Mouse (Mus musculus) c-Kit-negative CD71-positive TER-119-positive erythroid progenitor cells, embryonic 14.5 days (primary cell): ENCODE measurements around the gene Lrp3.
"Not testable (repeated sequence)": the region's sequence is repeated elsewhere in the genome, so short reads cannot be mapped to it uniquely, and the experiment has no call there.

Experiments
- DNase-seq: peaks from one replicate; pipeline ENCODE4 v3.0.0-alpha.2; 2013; ENCODE audit warnings: low read depth, low spot score

Gene Lrp3

DNA sequence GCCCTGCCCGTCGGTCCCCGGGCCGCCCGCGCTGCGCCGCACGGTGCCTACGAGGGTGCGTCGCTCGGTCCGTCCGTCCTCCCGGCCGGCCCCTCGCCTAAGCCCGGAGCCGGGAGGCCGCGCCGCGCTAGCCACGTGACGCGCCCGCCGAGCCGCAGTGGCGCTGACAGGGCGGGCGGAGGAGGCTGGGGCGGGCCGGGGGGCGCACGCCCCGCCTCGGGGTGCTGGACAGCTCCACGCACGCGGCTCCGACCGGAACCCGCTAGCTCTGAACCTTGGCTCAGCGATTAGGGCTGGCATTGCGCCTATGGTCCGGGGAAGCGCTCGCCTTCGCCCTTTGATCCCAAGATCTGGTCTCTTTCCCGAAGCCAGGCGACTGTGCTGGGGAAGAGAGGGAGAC lies at the start of gene Lrp3:
TSS of gene Lrp3 (minus strand) at position 274 of the 400 bp plus-strand sequence.
- DNase-seq, result no peak

DNA sequence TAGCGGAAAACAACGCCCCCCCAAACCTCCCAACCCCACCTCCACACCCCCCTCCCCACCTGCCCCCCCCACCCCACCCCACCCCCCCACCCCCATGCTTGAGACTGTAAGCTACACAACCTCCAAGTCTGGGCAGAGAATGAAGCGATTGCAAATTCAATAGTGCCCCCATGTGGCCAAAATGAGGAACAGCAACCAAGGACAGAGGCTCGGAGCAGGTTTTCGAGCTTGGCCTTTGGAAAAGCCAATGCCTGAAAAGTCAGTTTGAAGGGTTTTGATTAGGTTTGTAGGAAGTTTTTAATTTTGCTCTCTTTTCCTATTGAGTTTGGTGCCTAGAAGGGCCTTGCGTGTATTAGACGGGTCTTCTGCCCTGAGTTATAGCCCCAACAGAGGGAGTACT lies 49.4 kb upstream of the Lrp3 start:
- peak; percentile 24 for DNase-seq

DNA sequence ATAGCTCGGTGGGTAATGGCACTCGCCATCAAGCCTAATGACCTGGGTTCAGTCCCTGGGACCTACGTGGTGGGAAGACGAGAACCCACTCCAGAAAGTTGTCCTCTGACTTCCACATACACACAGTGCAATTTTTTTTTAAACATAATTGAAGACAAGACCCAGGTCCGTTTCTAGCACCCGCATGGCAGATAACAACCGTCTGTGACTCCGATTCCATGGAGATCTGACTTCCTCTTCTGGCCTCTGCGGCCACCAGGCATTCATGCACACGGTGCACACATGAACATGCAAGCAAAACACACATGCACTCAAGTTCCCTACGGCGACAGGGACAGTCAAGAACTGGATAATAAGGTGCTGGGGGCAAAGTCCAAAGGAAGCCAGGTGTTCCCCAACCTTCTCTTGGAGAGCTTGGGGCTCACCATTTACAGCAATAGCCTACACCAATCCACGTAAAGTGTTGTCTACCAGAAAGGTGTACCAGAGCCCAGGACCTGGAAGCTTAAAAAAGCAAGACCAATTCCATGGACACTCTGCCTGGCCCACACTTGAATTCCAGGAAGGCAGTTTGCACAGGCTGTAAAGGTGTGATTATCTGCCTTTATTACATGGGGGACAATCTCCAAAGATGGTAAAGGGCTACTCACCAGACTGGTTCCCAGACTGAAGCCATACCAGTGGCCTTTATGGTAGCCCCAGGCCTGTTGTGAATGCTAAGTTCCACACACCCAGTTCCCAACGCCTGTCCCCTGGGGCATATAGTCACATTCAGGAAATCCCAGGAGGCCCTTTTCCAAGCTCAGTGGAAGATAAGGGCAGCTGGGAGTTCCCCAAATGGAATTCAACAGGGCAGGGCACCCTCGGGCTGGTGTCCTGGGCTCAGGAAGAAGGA lies 48.5 kb upstream of the Lrp3 start:
- no peak for DNase-seq

DNA sequence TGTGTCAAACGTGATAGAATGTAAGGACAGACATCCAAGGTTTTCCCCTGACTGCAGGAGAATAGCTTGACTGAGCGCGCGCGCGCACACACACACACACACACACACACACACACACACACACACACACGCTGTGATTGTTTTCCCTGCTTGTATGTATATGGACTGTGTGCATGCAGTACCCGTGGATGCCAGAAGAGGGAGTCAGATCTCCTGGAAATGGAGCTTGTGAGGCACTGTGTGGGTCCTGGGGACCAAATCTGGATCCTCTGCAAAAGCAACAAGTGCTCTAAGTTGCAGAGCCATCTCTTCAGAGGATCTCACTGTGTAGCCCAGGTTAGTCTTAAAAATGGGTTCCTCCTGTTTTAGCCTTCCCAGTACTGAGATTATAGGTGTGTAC lies 44.1 kb upstream of the Lrp3 start:
- DNase-seq, result no peak

DNA sequence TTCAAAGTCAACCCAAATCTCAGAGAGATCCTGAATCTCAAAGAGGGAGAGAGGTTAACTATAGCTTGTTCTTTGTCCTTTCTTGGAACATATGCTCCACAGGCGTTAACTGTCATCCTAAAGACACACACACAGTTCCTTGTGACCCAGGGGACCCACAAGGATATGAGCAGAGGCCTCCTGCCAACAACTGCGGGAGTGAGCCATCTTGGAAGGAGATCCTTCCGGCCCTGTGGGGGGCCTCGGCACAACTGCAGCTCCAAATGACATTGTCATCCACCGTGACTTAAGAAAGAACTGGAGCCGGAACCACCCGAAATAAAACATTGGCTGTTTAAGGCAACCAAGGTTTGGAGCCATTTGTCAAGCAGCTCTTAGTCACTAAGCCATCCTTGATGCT lies 43.0 kb upstream of the Lrp3 start:
- no peak for DNase-seq

DNA sequence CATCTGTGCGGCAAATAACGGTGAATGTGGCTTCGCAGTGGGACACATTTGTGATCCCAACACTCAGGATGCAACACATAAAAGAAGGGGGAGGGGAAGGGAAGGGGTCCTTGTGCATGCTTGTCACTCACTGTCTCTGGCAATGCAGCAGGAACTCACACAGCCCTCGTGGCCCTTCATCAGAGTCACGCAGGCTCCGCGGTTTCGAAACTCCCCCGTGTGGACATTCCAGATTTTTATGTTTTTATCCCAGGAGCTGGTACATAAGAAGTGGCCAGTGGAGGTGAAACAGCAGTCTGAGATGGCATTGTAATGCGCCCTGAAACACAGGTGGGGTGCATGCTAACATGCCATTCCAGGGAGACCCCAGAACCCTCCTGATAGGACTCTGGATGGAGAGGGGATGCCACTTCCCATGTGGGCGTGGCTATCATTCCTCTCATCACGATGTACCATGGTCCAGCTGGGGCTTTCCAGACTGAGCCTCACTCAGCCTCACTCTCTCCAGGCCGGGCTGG lies 36.8 kb upstream of the Lrp3 start:
- no peak for DNase-seq

DNA sequence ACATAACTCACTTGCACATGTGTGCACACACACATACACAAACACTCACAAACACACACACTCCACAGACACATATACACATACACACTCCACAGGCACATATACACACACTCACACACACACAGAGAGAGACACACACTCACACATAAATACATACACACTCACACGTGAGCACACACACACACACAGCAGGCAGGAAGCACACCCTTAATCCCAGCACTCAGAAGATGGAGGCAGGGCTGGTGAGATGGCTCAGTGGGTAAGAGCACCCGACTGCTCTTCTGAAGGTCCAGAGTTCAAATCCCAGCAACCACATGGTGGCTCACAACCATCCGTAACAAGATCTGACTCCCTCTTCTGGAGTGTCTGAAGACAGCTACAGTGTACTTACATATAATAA lies 22.6 kb upstream of the Lrp3 start:
- not testable (repeated sequence) for DNase-seq

DNA sequence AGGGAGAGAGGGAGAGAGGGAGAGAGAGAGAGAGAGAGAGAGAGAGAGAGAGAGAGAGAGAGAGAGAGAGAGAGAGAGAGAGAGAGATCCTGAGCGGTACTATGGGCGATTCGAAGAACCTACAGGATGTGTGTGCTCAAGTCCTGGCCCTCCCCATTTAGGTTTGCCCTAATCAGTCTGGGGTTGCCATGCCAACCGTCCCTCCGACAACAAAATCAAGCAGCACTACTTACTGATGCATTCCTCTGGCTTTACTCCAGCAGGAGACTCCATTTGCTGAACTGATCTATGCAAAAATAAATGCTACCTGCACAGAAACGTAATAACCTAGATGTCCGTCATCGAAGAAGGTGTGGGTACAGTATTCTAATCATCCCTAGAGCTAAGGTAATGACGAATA lies 20.0 kb upstream of the Lrp3 start:
- DNase-seq, result no peak

DNA sequence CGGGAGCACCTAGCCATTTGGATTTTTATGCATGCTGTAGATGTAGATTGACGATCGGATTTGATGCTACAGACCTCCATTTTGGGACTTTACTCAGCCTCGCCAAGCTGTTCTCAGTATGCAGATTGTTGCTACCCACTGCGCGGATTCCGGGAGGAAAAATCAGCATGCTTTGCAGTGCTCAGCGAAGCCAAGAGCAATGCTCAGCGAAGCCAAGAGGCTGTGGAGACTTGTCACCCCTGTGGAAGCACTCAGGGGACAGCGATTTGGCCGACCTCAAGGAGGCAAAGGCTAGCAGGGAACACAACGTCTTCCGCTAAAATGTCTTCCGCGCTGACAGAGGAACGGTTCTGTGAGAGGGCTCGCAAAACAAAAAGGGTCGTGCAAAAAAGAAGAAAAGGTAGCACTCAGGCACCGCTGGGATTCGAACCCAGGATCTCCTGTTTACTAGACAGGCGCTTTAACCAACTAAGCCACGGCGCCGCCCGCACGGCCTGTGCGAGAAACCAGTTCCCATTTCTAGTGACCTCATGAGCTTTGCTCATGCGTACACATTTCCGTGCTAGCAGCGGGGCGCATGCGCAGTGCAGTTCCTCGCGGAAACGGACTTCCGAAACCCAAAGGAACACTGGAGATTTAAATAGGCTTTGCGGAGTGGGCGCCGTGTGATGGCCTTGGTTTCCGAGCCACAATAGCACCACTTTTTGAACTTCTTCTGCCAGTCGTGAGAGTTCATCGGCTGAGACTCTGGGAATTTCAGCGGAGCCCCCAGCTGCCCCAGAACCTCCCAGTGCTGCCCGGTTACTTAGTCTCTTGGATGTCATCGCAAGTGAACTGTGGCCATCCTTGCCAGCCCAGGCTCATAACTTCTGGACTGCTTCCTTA lies 19.3 kb upstream of the Lrp3 start:
- peak; percentile 77 for DNase-seq

DNA sequence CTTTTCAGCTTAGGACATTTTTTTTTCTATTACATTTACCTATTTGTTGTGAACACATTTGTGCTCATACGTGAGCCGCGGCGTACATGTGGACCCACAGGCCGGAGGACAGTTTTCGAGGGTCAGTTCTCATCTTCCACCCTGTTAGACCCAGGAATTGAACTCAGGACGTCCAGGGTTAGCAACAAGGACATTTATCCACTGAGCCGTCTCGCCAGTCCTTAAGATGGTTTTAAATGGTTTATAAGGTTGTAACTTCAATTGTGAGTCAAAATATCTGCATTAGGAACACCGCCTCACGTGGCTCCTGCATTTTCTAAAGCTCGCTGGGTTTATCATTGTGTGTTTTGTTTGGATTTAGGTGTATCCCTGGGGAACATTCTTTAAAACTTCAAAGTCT lies 18.6 kb upstream of the Lrp3 start:
- no peak for DNase-seq

DNA sequence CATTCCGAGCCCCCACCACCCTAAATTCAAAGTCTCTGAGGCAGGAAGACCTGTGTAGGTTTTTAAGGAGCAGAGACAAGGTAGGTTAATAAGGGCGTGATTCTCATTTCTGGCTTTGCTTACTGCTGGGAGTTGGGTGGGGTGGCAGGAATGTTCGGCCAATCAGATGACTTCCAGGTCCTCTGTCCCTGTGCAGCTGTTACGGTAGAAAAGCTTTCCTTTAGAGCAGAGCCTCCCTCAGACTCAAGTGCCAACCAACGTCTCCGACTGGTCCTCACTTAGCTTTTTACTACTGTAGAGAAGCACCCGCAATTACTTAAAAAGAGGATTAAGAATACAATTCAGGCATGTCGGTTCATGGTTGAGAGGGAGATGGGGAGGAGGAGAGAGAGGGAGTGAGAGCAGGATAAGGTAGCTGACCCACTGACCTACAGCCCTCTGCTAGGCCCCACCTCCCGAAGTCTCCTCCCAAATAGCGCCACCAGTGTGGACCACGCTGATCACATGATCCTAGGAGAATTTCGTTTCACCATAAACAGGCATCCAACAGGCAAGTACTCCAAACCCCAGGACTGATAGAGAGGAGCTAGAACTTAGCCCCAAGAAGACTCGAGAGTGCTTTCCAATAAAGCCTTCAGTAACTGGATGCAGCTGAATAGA lies 17.6 kb upstream of the Lrp3 start:
- no peak for DNase-seq

DNA sequence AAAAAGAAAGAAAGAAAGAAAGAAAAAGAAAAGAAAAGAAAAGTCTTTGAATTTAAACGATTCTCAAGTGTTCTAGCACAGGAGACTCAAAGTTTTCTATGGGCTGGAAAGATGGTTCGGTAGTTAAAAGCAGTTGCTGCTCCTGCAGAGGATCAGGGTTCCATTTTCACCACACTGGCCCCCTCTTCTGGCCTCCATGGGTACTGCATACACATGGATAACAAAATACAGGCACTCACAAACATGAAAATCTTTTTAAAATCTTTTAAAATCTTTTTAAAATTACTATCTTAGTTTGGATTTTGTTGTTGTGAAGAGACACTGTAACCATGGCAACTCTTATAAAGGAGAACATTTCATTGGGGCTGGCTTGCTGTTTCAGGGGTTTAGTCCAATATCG lies 15.0 kb upstream of the Lrp3 start:
- DNase-seq, result no peak

DNA sequence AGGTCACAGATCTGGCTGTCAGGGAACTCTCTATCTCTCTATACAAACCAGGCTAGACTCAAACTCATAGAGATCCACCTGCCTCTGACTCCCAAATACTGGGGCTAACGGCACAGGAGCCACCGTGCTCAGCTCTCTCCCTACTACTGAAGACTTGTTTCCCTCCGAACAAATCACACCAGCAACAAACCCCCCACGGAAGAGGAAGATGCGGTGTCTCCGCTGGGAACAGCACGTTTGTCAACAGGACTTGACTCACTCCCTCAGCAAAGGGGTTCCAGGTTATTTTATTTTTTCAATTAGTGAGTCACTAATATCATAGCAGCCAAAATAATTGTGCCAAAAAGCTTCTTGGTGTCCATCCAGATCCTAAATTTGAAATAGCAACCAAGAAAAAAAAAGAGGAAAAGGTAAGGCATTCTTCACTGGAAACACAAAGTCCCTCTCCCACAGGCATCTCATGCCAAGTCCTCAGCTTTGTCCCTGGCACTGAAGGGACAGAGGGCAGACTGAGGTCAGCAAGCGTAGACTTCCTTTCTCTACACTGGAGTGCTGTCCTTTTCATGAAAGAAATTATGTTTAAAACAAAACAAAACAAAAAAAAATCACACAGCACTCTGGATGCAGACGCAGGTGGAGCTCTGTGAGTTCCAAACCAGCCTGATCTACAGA lies 5.5 kb upstream of the Lrp3 start:
- DNase-seq, result no peak

DNA sequence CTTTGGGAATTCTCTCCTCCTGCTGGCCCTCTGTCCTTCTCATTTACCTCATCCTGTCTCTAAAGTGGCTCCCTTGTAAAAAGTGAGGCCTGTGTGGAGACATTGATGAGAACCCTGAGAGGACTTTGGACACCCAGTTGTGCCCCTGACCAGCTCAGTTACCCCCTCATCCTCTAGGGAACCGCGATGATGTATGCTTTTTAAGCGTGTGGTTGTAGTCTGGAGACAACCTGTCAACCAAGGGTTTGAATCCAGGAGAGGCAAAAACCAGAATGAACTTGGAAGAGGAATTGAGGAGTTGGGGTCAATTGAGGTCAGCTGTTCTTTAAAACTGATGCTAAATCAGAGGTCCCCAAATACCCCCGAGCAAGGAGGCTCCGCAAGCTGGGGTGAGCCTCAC lies 433 bp upstream of the Lrp3 start:
- DNase-seq, result no peak

DNA sequence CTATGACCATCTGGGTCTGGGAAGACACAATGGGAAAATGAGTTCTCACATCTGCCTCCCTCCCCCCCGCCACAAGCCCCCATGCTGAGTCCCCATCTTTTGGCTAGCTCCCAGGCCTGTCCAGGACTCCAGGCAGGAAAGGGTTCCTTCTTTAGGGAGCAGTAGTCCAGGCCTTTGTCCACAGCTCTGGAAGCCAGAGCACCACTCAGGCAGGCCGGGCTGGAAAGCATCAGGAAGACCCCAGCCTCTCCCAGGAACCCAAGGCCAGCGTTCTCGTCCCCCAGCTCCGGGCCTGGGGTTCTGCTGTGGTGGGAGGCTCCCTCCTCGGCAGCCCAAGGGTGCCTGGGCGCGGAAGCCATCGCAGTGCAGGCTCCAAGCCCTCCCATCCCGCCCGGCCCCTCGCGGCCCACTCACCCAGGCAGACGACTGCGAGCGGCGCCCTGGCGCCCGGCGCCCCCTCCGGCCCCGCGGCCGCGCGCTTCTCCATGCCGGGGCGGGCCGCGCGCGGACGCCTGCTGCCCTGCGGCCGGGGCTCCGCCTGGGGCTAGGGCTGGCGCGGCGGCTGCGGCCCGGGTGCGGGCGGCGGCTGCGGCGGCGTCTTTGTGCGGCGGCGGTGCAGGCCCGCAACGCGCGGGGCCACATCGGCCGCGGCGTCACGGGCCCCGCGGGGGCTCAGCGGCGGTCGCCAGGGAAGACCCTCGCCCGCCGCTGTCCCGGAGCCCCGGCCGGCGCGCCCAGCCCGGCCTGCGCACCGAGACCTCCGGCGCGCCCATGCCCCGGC lies 666 bp downstream of the Lrp3 start:
- DNase-seq, result no peak

DNA sequence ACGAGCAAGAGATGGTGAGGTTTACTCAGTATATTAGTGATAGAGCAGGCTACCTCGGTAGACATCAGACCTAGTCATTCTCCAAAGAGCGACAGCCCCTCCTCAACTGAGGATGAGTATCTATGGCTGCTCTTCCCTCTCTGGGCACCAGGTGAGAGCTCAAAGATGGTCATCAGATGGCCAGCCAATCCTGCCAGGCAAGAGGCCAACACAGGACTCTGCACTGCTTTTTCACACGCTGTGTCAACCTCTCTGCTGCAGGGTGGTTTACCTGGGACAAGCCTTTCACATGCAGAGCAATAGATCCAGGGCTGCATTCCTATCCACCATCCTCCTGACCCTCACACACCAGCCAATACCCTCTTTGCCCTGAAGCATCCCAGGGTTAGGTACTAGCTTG lies 3.5 kb downstream of the Lrp3 start:
- no peak for DNase-seq

DNA sequence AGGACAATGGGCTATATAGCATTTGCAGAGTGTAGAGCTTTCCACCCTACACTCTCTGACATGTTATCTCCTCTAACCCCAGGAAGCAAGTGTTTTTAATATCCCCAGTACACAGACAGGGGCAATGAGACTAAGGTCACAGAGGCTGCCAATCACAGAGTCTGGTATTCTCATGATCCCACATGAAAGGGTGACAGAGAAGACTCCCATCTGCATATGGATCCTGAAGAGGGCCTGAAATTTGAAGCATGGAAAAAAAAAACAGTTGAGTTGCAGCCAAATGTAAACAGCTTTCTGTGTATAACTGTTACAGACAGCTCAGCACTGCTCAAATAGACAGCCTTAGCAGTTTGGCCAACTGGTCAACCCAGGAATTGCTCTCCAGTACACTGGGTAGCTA lies 15.5 kb downstream of the Lrp3 start:
- DNase-seq, result no peak

DNA sequence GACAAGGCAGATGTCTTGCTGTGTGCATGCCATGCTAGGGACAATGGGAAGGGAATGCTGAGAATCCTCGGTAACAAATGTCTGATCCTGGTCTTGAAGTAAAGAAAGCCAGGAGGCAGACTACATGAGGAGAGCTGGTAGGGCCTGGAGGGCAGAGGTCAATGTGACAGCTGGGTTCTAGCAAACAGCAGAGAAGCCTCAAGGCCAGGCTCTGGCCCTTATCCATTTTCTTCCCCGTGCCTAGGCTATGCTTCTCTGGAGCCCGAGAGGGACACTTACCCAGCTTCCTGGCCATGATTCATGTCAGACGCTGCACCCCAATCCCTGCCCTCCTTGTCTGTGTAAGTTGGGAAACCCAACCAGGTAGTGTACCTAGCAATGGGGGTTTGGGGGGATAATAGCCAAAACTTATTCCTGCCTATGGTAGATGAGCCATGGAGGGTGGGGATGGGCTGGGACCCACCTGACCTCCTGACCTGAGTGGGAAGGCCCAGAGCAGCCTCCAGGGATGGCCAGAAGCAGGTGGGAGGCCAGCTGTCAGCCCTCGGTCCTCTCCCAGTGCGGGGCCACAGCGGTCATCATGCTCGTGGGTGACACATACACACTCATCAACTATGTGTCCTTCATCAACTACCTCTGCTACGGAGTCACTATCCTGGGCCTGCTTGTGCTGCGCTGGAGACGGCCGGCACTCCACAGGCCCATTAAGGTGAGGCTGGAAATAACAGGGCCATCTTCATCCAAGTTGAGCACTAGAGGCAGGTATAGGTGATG lies 16.1 kb downstream of the Lrp3 start:
- DNase-seq, result no peak

DNA sequence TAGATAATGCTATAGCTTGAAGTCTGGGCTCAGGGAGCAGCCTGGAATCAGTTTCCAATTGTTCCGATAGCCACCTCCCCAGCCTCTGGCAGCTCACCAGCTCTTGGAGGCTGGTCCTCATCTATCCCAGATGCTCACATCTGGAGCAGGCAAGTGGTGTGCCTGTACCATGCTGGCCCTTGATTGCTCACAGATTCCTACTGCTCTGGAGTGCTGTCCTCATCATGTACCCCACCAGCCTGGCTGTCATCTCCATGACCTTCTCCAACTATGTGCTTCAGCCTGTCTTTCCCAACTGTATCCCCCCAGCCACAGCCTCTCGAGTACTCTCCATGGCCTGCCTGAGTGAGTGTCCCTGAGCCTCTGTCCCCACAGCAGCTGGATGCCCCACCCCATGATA lies 18.3 kb downstream of the Lrp3 start:
- DNase-seq, result no peak

DNA sequence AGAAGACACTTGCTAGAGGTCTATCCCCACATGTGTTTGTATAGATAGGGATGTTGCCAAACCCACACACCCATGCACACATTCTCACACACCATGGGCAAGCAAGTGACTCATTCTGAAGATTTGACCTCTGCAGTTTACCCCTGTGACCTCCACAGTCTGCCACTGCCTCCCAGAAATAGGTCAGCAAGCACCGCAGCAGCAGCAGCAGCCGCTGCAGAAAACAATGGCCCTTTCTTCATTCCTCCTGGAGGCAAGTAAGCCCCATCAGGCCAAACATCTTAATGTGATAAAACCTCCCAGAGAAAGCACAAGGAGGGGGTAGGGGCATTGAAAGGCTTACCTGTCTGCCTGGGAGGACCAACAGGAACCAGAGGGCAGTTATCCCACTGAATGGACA lies 24.0 kb downstream of the Lrp3 start:
- no peak for DNase-seq
